Mouse (Mus musculus) lung, adult 2 months (tissue): ENCODE results near the gene Tjp3. TPM values are rescaled to one million over a fixed set of nuclear protein-coding genes. Genes with fewer than 3 reads are reported as not detected.

Source experiments
- DNase-seq: peaks from one replicate; pipeline ENCODE4 v3.0.0; 2022
- H3K4me1 ChIP-seq: fragments of 200-500 bp; 2 replicates; pipeline ENCODE4 v1.6.1; 2011; ENCODE audit warnings: low read length; ENCODE audit not compliant: control insufficient read depth, insufficient read depth
- H3K4me3 ChIP-seq: fragments of 200-500 bp; replicated peaks from 2 replicates; pipeline ENCODE3; 2011; ENCODE audit warnings: low read depth, mild to moderate bottlenecking, control low read depth, low read length; ENCODE audit errors: extremely low read depth
- CTCF ChIP-seq: fragments of 200-500 bp; IDR thresholded peaks from 2 replicates; pipeline ENCODE4 v1.5.1; 2011; ENCODE audit warnings: mild to moderate bottlenecking, low read length, control low read depth; ENCODE audit not compliant: insufficient read depth
- POLR2A ChIP-seq: fragments of 200-500 bp; IDR thresholded peaks from 2 replicates; pipeline ENCODE4 v1.6.1; 2011; ENCODE audit warnings: low read depth, mild to moderate bottlenecking, control low read depth, low read length, borderline replicate concordance; ENCODE audit errors: extremely low read depth
- WGBS: fragments of 180-500 bp; shearing (Covaris S2); methylation state at CpG from one replicate; pipeline ENCODE4 v1.1.7; 2018; 5-methylcytosine and 5-hydroxymethylcytosine counted together
- polyA plus RNA-seq: library from polyadenylated mRNA; depleted of rRNA; stranded (reverse); fragments of >200 nt; gene quantifications from 2 replicates; pipeline ENCODE4 v1.2.3, GENCODE M21; 2012

Gene Tjp3
- polyA plus RNA-seq, 1 experiment: 27.6 TPM

GRCm38 (mm10) chr10:81319741-81320549 is 28.6 kb upstream of the Tjp3 start:
- H3K4me1 ChIP-seq: peaks cover 5% of the 10 kb centered on the region; the same call in 1 of the 2 replicates
- H3K4me3 ChIP-seq: peak overlapping the region; percentile 65
- TF ChIP-seq CTCF: no peak
- TF ChIP-seq POLR2A: no peak
- no peak for DNase-seq
- WGBS: 1% methylated on average over 38 of the region's 38 CpGs

DNA sequence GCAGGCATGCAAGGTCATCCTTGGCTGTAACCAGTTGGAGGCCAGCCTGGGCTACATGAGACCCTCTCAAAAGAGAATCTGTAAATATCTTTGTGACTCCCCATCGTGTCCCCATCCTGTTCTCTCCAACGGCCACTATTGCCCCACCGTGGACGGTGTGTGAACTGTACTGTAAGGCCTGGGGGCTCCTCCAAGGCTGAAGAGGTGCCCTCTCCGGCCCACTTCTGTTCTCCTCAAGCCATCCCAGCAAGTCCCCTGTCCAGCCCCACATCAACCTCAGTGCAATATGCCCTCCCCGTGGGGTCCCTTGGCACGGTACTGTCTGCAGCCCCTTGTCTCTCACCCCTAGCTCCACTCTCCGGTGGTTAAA is 27.9 kb upstream of the Tjp3 start:
- no peak for TF ChIP-seq CTCF
- Histone ChIP-seq H3K4me1 (peaks cover 5% of the 10 kb centered on the region; the same call in 1 of the 2 replicates), H3K4me3 (no peak overlapping the region)
- 19% methylated on average over 8 of the region's 8 CpGs for WGBS
- no peak for DNase-seq

DNA sequence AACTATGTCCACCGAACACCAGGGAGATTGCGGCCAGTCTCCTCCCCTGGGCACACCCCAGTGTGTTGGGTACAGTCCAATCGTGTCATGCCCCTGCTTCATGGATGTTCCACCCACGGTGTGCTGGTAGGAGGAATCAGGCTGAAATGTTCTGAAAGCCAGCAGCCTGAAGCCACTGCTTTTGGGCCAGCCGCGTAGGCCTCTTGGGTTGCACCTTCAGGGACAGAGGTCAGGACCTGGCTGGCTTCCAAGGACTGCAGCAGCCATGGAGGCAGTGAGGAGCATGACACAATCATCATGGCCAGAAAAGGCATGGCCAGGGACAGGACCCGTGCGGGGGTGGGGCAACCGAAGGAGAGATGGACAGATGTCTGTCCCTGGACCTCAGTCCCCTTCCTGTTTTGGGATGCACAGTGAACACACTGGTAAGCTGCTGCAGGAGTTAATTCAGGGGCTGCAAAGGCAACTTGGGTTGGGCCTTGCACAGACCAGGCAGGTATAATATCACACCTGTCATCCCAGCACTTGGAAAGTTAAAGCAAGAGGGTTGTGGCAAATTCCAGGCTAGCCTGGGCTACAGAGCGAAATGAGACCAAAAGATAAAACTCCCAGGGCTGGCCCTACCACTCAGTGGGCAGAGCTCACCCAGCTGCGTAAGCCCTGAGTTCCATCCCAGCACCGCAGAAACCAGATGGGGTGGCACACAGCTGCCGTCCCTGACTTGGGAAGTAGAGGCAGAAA is 27.4 kb upstream of the Tjp3 start:
- TF ChIP-seq POLR2A (no peak), CTCF (no peak)
- DNase-seq: no peak
- H3K4me3 ChIP-seq: no peak overlapping the region
- H3K4me1 ChIP-seq: peaks cover 5% of the 10 kb centered on the region; the same call in 1 of the 2 replicates
- WGBS: 71% methylated on average over 13 of the region's 13 CpGs

DNA sequence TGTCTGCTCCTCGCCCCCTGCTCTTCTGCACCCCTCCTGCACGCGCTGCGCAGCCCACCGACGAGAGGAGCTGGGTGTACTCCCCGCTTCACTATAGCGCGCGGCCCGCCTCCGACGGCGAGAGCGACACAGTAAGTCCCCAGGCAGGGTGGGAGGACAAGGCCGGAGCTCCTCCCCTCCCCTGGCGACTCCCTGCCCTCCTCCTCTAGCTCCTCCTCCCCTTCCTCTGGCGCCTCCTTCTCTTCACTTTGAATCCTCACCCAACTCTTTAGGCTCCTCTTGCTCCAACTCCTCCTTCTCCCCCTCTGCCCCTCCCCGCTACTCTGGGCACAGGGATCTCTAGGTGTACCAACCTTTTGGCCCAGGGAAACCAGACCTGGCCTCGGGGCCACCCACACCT is 25.9 kb upstream of the Tjp3 start:
- TF ChIP-seq POLR2A (no peak), CTCF (no peak)
- Histone ChIP-seq H3K4me3 (peak overlapping the region; percentile 11), H3K4me1 (peaks cover 5% of the 10 kb centered on the region; the same call in 1 of the 2 replicates)
- peak; percentile 64 for DNase-seq
- 29% methylated on average over 20 of the region's 20 CpGs for WGBS

DNA sequence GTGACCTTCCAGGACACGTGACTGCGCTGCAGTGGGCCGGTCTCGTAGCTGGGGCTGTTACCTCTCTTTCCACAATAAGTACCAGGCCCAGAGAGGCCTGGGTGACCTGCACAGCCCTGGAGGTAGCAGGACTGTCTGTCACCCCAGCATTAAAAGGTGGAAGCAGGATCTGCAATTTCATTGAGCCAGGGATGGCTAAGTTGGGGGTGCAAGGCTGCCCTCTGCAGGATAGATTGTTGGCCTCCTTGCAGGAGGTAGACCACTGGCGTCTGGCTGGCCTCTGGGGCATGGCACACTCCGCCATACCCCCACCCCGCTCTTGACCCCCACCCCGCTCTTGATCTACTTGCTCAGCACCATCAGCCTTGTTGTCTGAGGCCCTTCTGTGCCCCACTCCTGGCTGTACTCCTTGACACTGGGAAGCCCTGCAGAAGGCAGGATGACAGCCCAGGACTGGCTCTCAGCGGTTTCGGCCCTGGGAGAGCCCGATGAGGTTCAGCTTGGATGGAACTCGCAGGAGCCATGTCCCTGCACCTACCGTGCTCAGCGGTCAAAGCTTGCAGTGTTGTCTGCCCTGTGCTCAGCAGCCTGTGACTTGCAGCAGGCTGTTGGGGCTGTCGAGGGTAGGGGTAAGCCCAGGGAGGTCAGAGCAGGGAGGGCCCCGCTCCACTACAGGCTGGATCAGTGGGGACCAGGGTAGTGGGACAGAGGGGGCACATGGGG is 25.1 kb upstream of the Tjp3 start:
- DNase-seq: no peak
- WGBS: 62% methylated on average over 16 of the region's 16 CpGs
- no peak overlapping the region for H3K4me3 ChIP-seq
- no peak for TF ChIP-seq POLR2A
- TF ChIP-seq CTCF: peak; percentile 61
- H3K4me1 ChIP-seq: 0 out of 2 replicates have a peak, but pooled peaks cover 2% of the 10 kb centered on the region

DNA sequence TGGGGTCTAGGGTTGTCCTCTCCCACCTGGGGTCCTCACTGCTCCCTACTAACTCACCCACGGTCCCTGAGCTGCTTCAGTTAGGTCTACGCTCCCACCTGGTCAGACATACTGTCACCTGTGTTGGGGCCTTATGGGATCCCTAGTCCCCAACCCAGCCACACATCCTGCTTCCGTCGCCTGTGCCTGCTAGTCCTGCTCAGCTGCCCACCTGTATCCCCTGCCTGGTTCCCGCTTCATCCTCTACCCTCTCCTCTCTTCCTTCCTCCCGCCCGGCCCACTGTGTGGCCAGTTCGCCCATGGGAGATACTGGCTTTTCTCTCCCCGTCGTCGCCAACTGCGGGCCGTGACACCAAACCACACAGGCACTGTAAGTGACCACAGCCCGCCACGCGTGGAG is 24.2 kb upstream of the Tjp3 start:
- WGBS: 92% methylated on average over 16 of the region's 16 CpGs
- 0 out of 2 replicates have a peak, but pooled peaks cover 2% of the 10 kb centered on the region for H3K4me1 ChIP-seq
- TF ChIP-seq POLR2A: no peak
- TF ChIP-seq CTCF: no peak
- no peak for DNase-seq
- H3K4me3 ChIP-seq: no peak overlapping the region

DNA sequence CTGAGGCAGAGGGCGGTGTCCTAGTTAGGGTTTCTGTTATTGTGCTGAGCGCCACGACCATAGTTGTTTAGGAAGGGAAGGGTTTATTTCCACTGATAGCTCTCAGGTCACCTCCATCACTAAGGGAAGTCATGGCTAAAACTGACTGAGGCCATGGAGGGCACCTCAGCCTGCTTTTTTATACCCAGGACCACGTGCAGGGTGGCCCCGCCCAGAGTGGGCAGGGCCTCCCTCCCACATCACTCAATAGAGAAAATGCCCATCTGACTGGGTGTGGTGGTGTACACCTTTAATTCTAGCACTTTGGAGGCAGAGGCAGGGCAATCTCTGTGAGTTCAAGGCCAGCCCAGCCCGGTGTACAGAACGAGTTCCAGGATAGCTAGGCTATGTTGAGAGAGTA is 22.8 kb upstream of the Tjp3 start:
- 0 out of 2 replicates have a peak, but pooled peaks cover 2% of the 10 kb centered on the region for H3K4me1 ChIP-seq
- no peak for DNase-seq
- no peak for TF ChIP-seq POLR2A
- no peak for TF ChIP-seq CTCF
- WGBS: 78% methylated on average over 7 of the region's 7 CpGs
- no peak overlapping the region for H3K4me3 ChIP-seq

GRCm38 (mm10) chr10:81313581-81313980 is 22.2 kb upstream of the Tjp3 start:
- H3K4me1 ChIP-seq: 0 out of 2 replicates have a peak, but pooled peaks cover 2% of the 10 kb centered on the region
- no peak overlapping the region for H3K4me3 ChIP-seq
- no peak for DNase-seq
- TF ChIP-seq POLR2A (no peak), CTCF (no peak)
- WGBS: 88% methylated on average over 13 of the region's 13 CpGs

- WGBS: 87% methylated on average over 5 of the region's 5 CpGs
- Histone ChIP-seq H3K4me1 (peaks cover 2% of the 10 kb centered on the region), H3K4me3 (no peak overlapping the region)
- TF ChIP-seq CTCF (no peak), POLR2A (no peak)
- no peak for DNase-seq
Observed at GRCm38 (mm10) chr10:81309571-81309970, 18.2 kb upstream of the Tjp3 start.

DNA sequence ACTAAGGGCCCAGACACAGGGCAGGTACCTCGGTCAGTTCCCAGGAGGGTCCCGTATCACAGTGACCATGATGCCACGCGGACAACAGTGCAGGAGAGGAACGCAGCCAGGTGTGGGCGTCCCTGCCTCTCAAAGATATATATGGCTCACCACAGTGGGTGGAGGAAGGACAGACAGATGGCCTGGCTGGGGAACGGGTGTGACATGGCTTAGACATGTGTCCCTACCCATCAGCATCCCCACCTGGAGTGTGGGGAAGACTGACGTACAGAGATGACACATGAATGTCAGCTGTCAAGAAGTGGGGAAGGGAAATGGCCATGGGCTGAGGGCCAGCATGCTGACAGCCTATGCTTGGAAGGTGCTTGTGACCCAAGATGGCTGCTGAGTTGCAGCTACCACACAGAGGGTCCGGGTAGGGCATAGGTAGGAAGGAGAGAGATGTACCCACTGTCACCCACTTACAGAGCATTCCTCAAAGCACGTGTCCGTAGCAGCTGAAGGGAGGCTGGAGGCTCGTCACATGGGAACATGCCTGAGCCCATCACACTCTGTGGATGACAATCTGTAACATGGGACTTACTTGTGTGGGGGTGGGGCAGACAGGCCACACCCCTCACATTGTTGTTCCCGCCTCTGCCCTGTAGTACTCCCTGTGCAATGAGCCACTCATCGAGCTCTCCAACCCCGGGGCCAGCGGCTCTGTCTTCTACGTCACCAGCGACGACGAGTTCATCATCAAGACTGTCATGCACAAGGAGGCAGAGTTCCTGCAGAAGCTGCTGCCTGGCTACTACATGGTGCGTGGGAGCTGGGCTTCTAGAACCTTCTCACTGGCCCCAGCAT is 15.7 kb upstream of the Tjp3 start:
- H3K4me1 ChIP-seq: peaks cover 22% of the 10 kb centered on the region
- 89% methylated on average over 21 of the region's 21 CpGs for WGBS
- no peak for DNase-seq
- TF ChIP-seq CTCF (no peak), POLR2A (no peak)
- no peak overlapping the region for H3K4me3 ChIP-seq
